Mouse (Mus musculus): Measurements from ENCODE around the gene Tex2.
"Not testable (repeated sequence)": the region's sequence is repeated elsewhere in the genome, so short reads cannot be mapped to it uniquely, and the experiment has no call there.

Gene Tex2

DNA sequence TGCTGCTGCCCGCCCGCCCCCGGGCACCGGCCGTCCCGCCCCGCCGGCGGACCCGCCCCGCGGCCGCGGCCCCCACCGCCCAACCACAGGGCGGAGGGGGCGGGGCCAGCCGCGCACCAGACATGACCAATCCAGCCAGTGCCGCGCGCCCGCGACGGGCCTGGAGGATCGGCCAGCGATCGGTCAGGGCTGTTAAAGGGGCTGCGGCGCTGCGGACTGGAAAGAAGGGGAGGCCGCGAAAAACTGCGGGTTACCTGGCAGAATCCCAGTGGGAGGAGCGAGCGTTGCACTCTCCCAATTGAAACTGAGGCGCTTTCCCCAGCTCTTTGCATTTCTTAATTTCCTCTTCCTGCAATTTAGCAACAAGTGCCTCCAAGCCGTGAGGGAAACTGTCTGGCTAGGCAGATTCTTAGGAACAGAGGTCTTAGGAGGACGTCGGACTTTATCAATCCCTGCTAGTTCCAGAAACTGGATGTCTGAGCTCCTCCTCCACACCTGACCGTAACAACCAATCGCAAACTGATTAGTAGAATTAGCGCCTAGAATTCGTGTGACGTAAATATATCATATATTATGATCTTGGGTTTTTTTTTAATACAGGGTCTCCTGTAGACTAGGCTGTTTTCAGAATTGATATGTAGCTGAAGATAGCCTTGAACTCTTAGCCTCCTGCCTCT is at the start of gene Tex2:
Tex2 (minus strand) TSS at position 463 of the 677 bp plus-strand sequence.
- peak; percentile 73 for DNase-seq (ENCODE audit: low read depth, low spot score)

DNA sequence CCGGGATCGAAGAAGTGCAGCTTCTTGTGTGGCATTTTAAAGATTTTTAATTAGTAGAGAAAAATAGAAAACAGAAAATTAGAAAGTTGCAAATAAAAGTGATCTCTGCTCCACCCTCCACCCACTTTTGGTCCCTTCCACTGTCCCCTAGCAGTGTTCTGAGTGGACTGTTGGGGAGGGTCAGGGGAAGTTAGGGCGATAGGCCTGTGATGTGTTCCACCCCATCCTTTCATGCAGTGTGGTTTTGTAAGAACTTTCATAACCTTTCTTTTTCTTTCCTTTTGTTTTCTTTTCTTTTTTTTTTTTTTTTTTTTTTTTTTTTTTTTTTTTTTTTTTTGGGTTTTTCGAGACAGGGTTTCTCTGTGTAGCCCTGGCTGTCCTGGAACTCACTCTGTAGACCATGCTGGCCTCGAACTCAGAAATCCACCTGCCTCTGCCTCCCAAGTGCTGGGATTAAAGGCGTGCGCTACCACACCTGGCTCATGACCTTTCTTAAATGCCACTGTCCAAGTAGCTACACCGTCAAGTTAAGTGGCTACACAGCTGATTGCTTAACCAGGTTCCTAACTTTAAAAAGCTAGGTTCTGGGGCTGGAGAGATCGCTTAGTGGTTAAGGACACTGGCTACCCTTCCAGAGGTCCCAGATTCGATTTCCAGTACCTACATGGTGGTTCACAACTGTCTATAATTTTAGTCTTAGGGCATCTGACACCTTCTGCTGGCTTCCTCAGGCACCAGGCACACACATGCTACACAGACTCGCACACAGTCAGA is 49.6 kb upstream of the Tex2 start:
- no peak for DNase-seq (ENCODE audit: low read depth, low spot score)

DNA sequence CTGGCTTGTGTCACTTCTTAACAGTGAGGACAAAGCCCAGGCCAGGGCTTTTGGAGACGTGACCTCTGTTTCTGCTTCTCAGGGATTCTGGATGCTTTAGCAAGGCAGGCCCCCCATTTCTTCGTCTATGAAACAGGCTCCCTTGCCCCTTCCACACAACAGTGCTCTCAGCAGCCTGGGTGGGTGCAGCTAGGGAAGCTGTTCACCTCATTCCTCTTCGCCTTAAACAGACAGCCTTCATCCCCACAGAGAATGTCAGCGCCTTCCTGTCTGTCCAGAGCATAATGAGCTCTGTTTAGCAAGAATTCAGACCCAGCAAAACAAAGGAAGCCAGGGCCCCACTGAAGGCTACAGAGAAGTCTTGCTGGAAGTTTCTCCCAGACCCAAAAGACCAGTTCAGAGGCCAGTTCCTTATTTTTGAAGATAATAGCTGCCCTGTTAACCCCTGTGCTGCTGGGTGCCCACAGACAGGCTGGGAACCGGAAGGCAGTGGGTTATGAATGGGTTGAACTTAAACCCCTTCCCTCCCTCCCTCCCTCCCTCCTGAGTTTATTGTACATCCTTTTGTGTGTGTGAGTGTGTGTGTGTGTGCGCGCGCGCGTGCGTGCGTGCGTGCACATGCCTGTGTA is 47.3 kb upstream of the Tex2 start:
- no peak for DNase-seq (ENCODE audit: low read depth, low spot score)

DNA sequence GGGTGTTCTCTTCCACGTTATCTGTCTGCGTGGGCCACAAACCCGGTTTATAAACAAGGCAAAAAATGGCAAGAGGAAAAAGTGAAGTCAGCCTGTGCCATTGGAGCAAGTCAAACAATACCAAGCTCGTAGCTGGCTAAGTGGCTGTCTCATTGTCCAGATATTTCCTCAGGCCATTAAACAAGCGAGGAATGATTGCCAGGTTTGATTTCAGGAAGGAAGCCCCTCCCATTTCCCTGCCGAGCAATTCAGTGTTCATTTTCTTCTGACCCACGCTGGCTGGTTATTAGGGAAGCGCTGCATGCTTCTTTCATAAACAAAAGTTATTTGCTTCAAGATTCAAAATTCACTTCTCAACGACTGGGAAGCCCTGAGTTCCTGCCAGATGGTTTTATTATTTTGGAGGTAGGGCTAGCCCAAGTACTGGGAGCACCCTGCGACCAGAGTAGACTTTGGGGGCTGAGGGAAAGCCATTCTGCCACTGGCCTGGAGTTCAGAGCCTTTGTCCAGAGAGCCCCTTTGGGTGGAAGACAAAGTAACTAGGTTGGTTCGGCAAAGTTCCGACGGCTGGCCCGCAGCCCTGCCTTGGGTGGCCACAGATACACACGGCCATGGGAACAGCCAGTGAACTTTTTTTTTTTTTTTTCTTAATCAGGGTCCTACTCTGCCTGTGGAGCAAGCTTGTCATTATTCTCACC is 46.5 kb upstream of the Tex2 start:
- no peak for DNase-seq (ENCODE audit: low read depth, low spot score)

DNA sequence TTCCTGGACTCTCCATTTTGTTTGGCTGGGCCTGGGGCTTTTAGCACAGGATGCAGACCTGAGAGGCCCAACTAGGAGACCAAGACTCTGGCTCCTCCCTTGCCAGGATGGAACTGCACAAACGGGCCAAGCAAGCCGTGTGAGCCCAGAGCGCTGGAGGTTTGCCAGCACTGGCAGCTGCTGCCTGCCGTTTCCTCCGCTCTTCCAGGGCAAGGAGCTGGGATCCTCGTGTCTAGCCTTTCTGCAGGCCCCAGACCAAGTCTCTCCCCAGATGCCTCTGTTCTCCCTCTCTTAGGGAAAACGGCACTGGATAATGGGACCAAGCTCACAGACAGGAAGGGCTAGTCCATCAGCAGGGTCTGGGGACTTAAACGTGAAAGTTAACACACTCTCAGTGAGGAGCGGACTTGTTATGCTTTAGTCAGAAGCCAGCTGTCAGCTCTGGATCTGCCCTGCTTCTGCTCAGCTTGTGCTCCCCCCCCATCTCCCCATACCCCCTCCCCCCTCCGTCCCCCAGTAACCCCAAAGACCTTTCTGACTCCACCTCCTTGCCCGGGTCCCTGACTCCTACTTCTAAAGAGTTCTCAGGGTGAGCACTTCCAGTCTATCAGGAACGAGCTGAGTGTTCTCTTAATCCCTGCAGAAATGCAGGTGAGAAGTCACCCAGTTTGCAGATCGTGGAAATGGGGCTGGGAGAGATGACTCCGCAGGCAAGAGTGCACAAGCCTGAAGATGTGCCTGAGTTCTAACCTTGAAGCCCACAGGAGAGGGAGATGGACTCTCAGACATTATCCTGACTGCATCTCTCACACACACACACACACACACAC is 45.0 kb upstream of the Tex2 start:
- no peak for DNase-seq (ENCODE audit: low read depth, low spot score)

DNA sequence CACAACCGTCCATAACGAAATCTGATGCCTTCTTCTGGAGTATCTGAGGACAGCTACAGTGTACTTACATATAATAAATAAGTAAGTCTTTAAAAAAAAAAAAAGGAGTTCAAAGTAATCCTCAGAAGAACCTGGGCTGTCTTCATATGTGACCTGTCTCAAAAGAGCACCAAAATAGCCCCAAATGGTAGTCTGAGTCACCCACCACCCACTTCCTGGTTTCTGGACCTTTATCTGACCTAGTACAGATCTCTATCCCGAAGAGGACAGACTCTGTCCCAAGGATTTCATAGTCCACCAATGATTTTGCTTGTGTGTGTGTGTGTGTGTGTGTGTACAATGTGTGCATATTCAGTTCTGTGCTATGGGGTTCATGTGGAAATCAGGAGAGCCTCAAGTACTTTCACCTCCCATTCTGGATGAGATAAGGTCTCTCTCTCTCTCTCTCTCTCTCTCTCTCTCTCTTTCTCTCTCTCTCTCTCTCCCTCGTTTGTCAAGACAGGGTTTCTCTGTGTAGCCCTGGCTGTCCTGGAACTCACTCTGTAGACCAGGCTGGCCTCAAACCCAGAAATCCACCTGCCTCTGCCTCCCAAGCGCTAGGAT is 43.8 kb upstream of the Tex2 start:
- DNase-seq (ENCODE audit: low read depth, low spot score), result not testable (repeated sequence)

DNA sequence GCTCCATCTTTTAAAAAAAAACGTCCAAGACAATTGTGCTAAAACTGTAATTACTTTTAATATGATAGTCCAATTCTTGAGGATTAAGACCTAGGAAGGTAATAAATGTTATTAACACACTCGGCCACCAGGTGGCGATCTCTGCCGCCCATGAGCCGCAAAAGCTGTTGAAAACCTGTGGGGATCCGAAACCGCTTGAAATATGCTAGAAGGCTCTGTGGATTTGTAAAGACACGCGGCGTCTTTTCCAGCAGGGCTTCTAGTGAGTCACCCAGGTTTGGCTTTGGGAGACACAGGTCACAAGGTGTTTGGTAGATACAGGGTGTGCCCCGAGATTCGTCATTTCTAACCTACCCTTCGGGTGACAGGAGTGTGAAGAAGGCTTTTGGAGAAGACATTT is 35.1 kb upstream of the Tex2 start:
- DNase-seq (ENCODE audit: low read depth, low spot score), result peak; percentile 50

DNA sequence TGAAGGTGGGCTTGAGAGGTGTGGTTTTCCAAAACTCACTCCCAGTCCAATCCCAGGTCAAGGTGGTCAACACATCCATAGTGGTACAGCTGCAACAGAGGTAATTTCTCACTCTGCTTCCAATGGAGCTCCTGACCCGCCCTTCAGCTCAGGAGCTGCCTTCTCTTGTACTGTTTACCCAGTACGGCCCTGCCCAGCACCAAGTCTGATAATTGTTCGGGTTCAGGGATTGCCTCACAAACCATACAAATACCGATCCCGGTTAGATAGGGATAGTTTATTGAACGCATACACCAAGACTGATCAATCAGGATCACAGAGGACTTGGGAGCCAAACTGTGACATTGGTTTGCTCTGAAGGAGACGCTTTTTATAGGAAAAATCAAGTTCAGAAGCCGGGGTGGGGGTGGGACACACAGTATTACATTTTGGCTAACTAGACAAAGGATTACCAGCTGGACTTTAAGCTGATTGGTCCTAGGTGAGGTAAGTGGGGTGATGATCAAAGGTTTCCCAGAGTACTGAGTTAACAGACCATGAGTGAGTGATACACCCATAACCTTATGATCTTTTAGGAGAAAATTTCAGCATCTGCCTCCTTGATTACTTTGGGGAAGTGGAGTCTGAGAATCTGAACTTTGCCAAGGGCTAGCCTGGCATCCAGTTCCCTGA is 29.9 kb upstream of the Tex2 start:
- DNase-seq (ENCODE audit: low read depth, low spot score), result no peak

DNA sequence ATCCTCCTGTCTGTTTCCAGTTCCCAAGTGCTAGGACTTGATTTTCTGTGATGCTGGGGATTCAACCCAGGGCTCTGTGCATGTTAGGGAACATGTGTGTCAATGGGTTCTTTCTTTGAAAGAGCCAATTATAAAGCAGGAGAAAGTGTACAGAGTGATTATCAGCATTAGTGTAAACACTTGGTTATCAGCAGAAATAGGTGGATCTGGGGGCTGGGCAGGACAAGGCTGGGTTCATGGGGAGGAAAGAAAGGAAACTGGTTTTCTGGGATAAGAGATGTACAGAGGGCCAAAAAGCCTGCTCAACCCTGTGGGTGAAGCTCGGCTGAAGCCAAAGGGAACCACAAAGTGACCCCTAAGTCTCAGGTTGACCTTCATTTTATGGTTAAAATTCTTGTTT is 28.4 kb upstream of the Tex2 start:
- no peak for DNase-seq (ENCODE audit: low read depth, low spot score)

DNA sequence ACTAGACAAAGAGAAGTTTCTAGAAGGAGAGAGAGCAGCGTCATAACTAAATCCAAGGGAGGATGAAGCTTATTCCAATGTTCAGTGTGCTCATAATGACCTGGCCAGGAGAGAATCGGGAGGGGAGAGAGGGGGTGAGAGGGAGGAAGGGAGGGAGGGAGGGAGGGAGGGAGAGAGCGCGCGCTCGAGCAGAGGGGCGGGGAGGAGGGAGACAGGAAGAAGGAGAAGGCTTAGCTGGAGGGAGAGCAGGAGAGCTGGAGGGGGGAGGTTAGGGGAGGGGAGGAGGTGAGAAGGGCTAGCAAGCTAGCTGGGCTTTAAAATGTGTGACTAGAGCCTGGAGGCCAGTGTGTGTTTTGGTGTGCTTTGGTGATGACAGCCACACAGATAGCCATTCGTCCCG is 26.8 kb upstream of the Tex2 start:
- DNase-seq (ENCODE audit: low read depth, low spot score), result no peak

DNA sequence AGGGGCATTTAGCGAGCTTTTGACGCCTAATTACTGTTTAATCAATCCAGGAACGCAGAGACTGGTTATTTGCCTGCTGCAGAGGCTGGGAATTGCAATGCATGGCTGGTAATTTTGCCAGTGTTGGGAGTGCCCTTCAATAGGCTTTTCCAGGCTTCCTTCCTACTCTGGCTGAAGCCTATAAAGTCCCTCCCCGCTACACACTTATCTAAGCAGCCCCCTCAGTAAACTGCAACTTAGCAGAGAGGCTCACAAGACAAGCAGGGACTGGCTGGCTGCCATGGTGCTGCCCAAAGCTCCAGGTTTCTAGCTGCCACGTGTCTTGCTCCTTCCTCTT is 26.1 kb upstream of the Tex2 start:
- no peak for DNase-seq (ENCODE audit: low read depth, low spot score)

DNA sequence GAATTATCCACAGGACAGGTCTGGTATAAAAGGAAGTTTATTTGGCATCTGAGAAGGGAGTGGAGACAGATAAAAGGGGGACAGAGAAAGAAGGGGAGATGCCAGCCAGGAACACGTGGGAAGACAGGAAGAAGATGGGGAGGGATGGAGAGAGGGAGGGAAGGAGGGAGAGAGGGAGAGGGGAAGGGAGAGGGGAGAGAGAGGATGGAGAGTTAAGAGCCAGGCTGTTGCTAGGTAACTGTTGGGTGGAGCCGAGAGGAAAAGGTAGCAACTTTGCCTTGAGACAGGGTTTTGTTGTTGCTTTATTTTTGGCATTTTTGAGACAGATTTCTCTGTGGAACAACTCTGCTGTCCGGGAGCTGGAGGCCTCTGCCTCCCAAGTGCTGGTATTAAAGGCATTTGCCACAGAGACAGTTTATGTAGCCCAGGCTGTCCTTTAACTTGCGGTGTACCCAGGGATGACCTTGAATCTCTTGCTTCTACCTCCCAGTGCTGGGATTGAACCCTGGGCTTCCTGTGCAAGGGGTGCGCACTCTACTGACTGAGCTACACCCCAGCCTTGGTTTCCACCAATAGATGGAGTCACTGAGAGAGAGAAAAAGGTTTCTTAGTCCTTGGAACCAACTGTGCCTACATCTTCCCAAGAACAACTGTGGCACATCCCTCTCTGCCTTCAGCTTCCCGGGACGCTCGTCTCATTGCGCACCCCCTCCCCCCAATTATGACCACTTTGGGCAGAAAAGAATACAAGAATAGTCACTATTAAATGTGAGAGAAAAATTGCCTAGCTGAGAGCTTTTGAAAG is 25.5 kb upstream of the Tex2 start:
- no peak for DNase-seq (ENCODE audit: low read depth, low spot score)

DNA sequence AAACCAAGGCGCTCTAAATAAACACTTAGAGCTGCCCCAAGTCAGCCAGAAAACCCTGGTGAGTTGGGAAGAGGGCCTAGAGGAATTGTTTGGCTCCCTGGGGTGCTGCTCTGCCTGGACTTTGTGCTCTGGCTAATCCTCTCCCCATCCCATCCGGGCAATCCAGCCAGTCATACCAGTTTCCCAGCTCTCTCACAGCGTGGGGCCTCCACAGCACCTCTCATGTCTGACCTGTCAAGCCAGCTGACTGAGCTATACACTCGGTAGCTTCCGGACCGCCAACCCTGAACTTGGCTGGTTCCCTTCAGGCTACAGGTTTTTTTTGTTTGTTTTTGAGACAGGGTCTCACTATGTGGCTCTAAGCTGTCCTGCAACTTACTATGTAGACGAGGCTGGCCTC is 24.5 kb upstream of the Tex2 start:
- no peak for DNase-seq (ENCODE audit: low read depth, low spot score)

DNA sequence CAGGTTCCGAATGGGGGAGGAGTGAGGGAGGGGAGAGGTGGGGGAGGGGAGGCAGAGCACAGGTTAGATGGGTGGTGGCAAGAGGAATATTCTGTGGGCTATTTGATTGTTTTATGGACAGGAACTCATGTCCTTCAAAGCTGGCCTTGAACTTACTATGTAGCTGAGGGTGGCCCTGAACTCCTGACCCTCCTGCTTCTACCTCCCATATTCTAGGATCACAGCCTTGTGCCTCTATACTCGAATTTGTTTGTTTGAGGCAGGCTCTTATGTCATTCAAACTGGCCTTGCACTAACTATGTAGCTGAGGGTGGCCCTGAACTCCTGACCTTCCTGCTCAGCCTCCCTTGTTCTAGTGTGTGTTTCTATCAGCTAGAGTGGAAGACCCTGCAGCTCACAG is 22.7 kb upstream of the Tex2 start:
- DNase-seq (ENCODE audit: low read depth, low spot score), result no peak

DNA sequence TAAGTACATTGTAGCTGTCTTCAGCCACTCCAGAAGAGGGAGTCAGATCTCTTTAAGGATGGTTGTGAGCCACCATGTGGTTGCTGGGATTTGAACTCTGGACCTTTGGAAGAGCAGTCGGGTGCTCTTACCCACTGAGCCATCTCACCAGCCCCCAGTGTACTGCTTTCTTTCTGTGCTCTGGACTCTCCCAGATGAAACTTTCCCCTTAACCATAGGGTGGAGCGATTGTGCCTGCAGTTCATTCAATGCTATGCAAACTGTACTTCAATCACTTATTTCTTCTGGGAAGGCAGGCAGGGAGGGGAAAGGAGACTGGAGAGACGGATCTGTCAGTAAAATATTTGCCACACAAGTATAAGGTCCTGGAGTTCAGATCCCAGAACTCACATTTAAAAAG is 21.0 kb upstream of the Tex2 start:
- not testable (repeated sequence) for DNase-seq (ENCODE audit: low read depth, low spot score)

DNA sequence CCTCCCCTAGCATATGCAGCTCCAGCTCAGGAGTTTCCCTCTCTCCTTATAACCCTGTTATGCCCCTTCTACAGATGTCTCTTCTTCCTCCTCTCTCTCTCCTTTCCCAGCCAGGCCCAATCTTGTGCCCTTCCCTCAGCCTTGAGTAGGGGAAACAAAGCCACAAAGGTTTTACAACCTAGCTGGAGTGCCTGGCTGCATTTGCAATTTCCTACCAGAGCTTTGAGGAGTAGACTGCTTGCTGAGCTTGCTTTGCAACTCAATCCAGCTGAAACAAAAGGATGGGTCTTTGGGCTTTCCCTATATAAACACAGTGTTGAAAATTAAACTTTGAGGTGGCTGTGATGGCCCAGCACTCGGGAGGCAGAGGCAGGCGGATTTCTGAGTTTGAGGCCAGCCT is 20.2 kb upstream of the Tex2 start:
- DNase-seq (ENCODE audit: low read depth, low spot score), result no peak

DNA sequence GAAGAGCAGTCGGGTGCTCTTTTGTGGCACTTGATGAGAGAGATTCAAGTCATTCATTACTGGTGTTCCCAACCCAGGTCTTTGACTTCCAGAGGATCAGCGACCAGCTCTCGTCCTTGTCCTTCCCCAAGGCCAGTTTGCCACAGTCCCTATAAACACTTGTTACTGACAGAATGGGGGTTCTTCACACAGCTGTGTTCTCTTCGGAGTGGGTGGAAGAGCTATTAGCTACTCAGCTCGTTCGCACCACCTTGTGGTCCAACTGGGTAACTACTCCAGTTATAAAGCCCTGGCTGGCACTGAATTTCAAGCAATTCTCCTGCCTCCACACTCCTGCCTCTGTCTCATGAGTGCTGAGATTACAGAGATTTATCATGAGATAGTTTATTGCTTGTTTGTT is 14.5 kb upstream of the Tex2 start:
- DNase-seq (ENCODE audit: low read depth, low spot score), result peak; percentile 36

DNA sequence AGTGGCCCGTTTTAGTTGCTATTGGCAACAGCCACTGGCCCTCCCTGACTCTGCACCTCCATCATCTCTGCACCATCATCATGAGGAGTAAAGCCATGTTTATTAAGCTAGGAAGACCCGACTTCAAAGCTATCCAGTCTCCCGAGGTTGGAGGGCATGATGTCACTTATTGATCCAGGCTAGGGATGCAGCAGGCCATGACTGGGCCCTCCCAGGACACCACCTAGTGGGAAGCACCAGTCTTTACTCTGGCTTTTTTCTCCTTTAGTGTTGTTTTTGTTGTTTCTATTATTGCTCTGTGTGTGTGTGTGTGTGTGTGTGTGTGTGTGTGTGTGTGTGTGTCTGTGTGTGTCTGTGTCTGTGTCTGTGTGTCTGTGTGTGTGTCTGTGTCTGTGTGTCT is 12.4 kb upstream of the Tex2 start:
- no peak for DNase-seq (ENCODE audit: low read depth, low spot score)

DNA sequence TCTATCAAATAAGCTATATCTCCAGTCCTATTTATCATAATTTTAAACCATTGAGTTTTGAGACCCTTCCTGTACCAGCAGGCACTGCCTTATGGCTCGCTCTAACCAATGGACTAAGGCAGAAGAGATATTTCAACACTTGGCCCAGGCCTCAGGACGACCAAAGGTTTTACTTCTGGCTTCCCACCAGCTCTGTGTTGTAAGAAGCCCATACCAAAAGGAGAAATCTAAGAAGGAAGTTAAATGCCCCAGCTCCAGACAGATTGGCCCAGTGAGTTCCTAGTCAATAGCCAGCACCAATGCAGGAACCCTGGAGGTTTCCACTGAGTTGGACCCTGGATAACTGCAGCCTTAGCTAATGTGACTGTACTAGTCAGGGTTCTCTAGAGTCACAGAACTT is 10.4 kb upstream of the Tex2 start:
- DNase-seq (ENCODE audit: low read depth, low spot score), result no peak

DNA sequence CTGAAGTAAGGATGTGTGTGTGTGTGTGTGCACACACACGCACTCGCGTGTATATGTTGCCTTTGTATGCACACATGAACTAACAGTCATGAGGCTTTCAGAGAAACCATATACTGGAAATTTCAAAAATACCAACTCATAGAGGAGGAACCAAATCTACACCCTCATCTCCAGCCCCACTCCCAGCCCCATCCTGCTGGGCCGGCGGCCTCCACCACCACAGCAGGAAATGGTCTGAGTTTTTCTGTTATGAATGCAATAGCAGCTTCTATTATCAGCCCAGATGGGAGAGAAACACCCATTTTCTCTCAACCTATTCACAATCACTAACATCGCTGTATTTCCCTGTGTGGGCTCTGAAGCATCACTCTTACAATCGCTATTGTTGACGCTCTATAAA is 8.8 kb upstream of the Tex2 start:
- DNase-seq (ENCODE audit: low read depth, low spot score), result no peak

All from retina, adult 2 months (tissue).